Mouse (Mus musculus): Measurements from ENCODE around the gene Fry.

DNA sequence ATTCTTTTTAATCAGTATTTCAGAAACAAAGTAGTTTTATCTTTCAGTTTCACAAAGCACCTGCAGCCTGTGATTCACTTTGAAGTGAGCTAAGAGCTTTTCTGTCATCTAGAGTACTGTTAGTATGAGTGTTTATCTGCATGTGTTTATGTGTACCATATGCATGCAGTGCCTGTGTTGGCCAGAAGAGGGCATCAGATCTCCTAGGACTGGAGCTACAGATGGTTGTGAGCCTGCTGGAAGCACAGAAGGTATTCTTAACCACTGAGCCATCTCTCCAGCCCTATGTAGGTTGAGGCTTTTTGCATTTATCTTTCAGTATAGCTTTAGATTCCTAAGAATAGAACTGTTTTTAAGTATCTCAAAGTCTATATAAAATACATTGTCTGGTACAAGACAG is 56.5 kb downstream of the Fry start:
- no peak for TF ChIP-seq E2F4 (IDR thresholded peaks at IDR 0.05; ENCODE audit: insufficient read depth)
- no peak for TF ChIP-seq POLR2A (IDR thresholded peaks at IDR 0.05; ENCODE audit: insufficient read length, low read depth)
